Mouse (Mus musculus) hindbrain, embryonic 10.5 days (tissue): ENCODE measurements at regions not wholly inside any gene's neighbourhood (a gene's known extent, or its start where the extent isn't known, plus 50 kb on each side); places are given as distances from the start of the nearest gene placed in this dataset.

Experiments used
- DNase-seq: peaks from one replicate; pipeline ENCODE4 v3.0.0-alpha.2; 2017; ENCODE audit warnings: low spot score
- H3K27ac ChIP-seq: fragments of 300-500 bp; sonication (generic); 2 replicates; pipeline ENCODE4 v1.5.1; 2016; ENCODE audit warnings: mild to moderate bottlenecking, moderate library complexity
- H3K27me3 ChIP-seq: fragments of 300-500 bp; sonication (generic); 2 replicates; pipeline ENCODE4 v1.6.1; 2016; ENCODE audit warnings: mild to moderate bottlenecking; ENCODE audit not compliant: poor library complexity, insufficient read depth, severe bottlenecking
- H3K36me3 ChIP-seq: fragments of 300-500 bp; sonication (generic); 2 replicates; pipeline ENCODE4 v1.6.1; 2016; ENCODE audit warnings: mild to moderate bottlenecking, moderate library complexity
- H3K4me1 ChIP-seq: fragments of 300-500 bp; sonication (generic); replicated peaks from 2 replicates; pipeline ENCODE4 v1.6.1; 2016; ENCODE audit warnings: mild to moderate bottlenecking
- H3K4me3 ChIP-seq: fragments of 300-500 bp; sonication (generic); 2 replicates; pipeline ENCODE4 v1.5.1; 2016; ENCODE audit warnings: mild to moderate bottlenecking, moderate library complexity
- H3K9me3 ChIP-seq: fragments of 300-500 bp; sonication (generic); 2 replicates; pipeline ENCODE4 v1.6.1; 2016; ENCODE audit warnings: mild to moderate bottlenecking, moderate library complexity
- WGBS: fragments of 180-500 bp; shearing (Covaris S2); methylation state at CpG from one replicate; pipeline ENCODE4 v1.1.7; 2016; 5-methylcytosine and 5-hydroxymethylcytosine counted together

DNA sequence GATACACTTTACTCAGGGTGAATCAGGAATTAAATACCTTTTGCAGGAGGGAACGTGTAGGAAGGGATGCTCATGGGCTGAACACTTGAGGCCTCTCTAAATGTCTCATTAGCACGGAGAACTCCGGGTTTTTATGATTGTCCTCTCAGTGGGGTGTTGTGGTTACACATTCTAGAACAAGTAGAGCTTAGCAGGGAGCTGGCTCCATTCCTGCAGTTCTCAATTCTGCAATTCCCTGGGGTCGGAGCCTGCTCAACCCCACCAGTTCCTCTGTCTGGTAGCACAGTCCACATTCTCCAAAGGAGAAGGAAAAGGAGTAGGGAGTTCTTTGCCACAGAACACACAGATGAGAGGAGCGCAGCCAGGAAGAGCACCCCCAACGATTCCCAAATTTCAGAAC, 409.9 kb downstream of the Nedd1 start:
- Histone ChIP-seq H3K27ac (no peak overlapping the region), H3K9me3 (no peaks in the 10 kb centered on the region), H3K27me3 (no peaks in the 10 kb centered on the region), H3K36me3 (no peaks in the 10 kb centered on the region), H3K4me1 (peaks cover 12% of the 10 kb centered on the region), H3K4me3 (no peak overlapping the region)
- no peak for DNase-seq
- WGBS: 79% methylated on average over 6 of the region's 6 CpGs

- no peak overlapping the region for H3K4me3 ChIP-seq
- H3K4me1 ChIP-seq: no peaks in the 10 kb centered on the region
- H3K27ac ChIP-seq: no peak overlapping the region
- no peaks in the 10 kb centered on the region for H3K9me3 ChIP-seq
- H3K36me3 ChIP-seq: no peaks in the 10 kb centered on the region
- DNase-seq: no peak
- no peaks in the 10 kb centered on the region for H3K27me3 ChIP-seq
- 93% methylated on average over 3 of the region's 3 CpGs for WGBS
Measured at GRCm38 (mm10) chr10:92308643-92309042, 413.6 kb downstream of the Nedd1 start.

DNA sequence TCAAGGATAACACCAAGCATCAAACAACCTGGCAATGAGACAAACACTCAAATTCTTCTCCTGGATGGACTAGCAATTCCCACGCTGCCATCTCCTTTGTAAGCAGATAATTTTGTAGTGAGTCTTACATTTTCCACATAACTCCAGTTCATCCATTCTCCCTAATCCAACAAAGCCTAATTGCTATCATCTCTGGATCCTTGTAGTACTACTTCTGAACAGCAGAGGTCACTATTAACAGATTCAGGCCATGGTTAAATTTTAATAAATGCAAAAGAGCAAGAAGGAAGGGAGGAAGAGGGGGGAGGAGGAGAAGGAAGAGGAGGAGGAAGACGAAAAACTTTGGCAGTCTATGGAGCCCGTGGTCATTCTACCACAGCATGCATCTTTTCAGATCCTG, 414.4 kb downstream of the Nedd1 start:
- Histone ChIP-seq H3K9me3 (no peaks in the 10 kb centered on the region), H3K36me3 (no peaks in the 10 kb centered on the region), H3K4me3 (no peak overlapping the region), H3K27me3 (no peaks in the 10 kb centered on the region), H3K4me1 (no peaks in the 10 kb centered on the region), H3K27ac (no peak overlapping the region)
- DNase-seq: no peak
- 53% methylated on average over 3 of the region's 3 CpGs for WGBS

- 76% methylated on average over 13 of the region's 13 CpGs for WGBS
Measured at GRCm38 (mm10) chr10:92298693-92299092, 423.5 kb downstream of the Nedd1 start.

GRCm38 (mm10) chr10:92296837-92297236, 425.4 kb downstream of the Nedd1 start:
- Histone ChIP-seq H3K36me3 (no peaks in the 10 kb centered on the region), H3K27me3 (no peaks in the 10 kb centered on the region), H3K4me3 (no peak overlapping the region; the same call in 1 of the 2 replicates), H3K27ac (peak overlapping the region; percentile 81), H3K4me1 (peaks cover 25% of the 10 kb centered on the region), H3K9me3 (no peaks in the 10 kb centered on the region)
- 75% methylated on average over 4 of the region's 4 CpGs for whole genome bisulfite sequencing
- no peak for DNase-seq

More at GRCm38 (mm10) chr10:92298693-92299092, 423.5 kb downstream of the Nedd1 start:
- no peaks in the 10 kb centered on the region for H3K27me3 ChIP-seq
- H3K9me3 ChIP-seq: no peaks in the 10 kb centered on the region
- peaks cover 20% of the 10 kb centered on the region for H3K4me1 ChIP-seq
- no peaks in the 10 kb centered on the region for H3K36me3 ChIP-seq
- H3K27ac ChIP-seq: no peak overlapping the region
- H3K4me3 ChIP-seq: no peak overlapping the region
- DNase-seq: no peak

DNA sequence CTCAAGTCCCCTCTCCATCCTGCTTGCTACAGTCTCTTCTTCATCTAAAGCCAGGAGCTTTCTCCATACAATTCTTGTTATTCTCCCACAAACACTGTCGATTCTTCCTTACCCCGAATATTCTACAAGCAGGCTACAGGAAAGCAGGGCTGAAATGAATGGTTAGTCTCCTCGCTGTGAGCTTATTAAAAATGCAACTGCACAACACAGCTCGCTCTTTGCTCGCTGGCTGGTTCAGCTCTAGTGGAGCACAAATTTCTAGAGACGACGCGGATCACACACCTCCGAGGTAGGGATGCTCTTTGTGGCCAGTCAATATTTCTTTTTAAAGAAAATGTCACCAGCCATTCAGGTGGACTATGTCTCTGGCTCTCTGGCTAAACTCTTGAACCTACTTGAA, 425.9 kb downstream of the Nedd1 start:
- Histone ChIP-seq H3K36me3 (no peaks in the 10 kb centered on the region), H3K4me1 (peaks cover 25% of the 10 kb centered on the region), H3K4me3 (no peak overlapping the region; the same call in 1 of the 2 replicates), H3K27me3 (no peaks in the 10 kb centered on the region), H3K27ac (peak overlapping the region; percentile 81), H3K9me3 (no peaks in the 10 kb centered on the region)
- no peak for DNase-seq
- WGBS: 55% methylated on average over 9 of the region's 9 CpGs

- Histone ChIP-seq H3K27ac (no peak overlapping the region), H3K27me3 (no peaks in the 10 kb centered on the region), H3K9me3 (no peaks in the 10 kb centered on the region), H3K36me3 (no peaks in the 10 kb centered on the region), H3K4me1 (peaks cover 32% of the 10 kb centered on the region), H3K4me3 (no peak overlapping the region)
- no peak for DNase-seq
- WGBS: 64% methylated on average over 4 of the region's 4 CpGs
Measured at GRCm38 (mm10) chr10:92293261-92293660, 429.0 kb downstream of the Nedd1 start.

- Histone ChIP-seq H3K4me3 (no peak overlapping the region), H3K9me3 (no peaks in the 10 kb centered on the region), H3K27me3 (no peaks in the 10 kb centered on the region), H3K27ac (0 out of 2 replicates have a peak overlapping the region, but pooled peaks have one; percentile 46), H3K4me1 (peaks cover 12% of the 10 kb centered on the region; the same call in 1 of the 2 replicates), H3K36me3 (no peaks in the 10 kb centered on the region)
- 42% methylated on average over 5 of the region's 5 CpGs for WGBS
- no peak for DNase-seq
Measured at GRCm38 (mm10) chr10:92289230-92289629, 433.0 kb downstream of the Nedd1 start.

DNA sequence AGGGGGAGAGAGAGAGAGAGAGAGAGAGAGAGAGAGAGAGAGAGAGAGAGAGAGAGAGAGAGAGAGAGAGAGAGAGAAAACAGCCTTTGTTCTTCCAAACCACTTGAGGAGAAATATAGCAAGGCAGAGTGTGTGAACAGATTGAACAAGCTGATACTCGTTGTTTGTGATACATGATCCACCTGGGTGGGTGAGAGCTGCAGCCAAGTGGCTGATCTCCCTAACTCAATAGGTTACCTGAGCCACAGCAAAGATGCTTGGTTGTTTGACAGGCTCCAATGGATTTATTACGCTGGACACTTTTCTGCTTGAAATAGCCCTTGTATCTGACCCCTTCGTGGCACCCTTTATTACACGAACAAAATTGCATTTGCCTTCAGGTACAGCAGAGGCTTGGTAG, 438.0 kb downstream of the Nedd1 start:
- Histone ChIP-seq H3K27ac (no peak overlapping the region), H3K36me3 (no peaks in the 10 kb centered on the region), H3K27me3 (no peaks in the 10 kb centered on the region), H3K4me3 (no peak overlapping the region), H3K9me3 (no peaks in the 10 kb centered on the region), H3K4me1 (peaks cover 3% of the 10 kb centered on the region; the same call in 1 of the 2 replicates)
- no peak for DNase-seq
- WGBS: 82% methylated on average over 4 of the region's 4 CpGs

- 17% methylated on average over 2 of the region's 2 CpGs for WGBS
- DNase-seq: no peak
- H3K27me3 ChIP-seq: no peaks in the 10 kb centered on the region
Measured at GRCm38 (mm10) chr10:92277981-92278380, 444.2 kb downstream of the Nedd1 start.

DNA sequence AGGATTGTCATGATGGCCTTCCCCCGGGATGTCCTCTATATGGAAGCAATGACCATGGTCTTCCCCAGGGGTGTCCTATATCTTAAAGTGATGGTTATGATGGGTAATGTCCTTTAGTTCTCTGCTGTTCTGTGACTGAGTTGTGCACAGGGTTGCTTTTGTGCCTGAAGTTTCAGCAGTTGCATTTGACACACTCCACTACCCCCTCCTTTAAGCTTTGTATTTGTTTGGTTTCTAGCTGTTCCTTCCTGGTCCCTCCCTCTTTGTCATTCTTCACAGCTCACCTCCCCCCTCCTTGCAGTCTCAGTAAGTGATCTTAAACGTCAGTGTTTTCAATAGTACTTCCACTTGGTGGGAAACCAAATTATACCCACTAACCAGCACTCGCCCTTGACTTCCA, 464.4 kb downstream of the Nedd1 start:
- no peak for DNase-seq
- H3K36me3 ChIP-seq: no peaks in the 10 kb centered on the region
- H3K4me1 ChIP-seq: no peaks in the 10 kb centered on the region
- no peaks in the 10 kb centered on the region for H3K27me3 ChIP-seq
- no peak overlapping the region for H3K27ac ChIP-seq
- WGBS: 56% methylated on average over 3 of the region's 3 CpGs
- no peaks in the 10 kb centered on the region for H3K9me3 ChIP-seq
- H3K4me3 ChIP-seq: no peak overlapping the region

More at GRCm38 (mm10) chr10:92277981-92278380, 444.2 kb downstream of the Nedd1 start:
- Histone ChIP-seq H3K4me3 (no peak overlapping the region), H3K9me3 (no peaks in the 10 kb centered on the region), H3K4me1 (peaks cover 9% of the 10 kb centered on the region), H3K36me3 (no peaks in the 10 kb centered on the region), H3K27ac (no peak overlapping the region)

DNA sequence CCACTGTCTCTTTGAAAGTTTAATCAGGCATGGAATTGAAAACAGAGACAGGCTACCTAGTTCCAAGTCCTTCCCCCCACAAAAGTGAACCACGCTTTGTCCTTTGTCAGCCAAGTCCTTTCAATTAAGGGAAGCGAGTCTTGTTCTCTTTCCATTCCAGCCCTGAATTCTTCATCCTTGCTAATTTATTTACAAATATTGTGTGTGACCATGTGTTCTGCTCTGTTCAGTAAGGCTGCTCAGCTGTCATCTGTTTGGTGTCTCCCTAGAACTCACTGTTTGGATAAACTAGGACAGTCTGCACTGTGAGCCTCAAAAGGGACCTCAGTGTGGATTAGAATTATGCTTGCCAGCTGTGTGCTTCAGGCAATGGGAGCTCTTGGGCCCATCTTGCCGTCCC, 473.6 kb downstream of the Nedd1 start:
- WGBS: 32% methylated on average over 3 of the region's 3 CpGs
- Histone ChIP-seq H3K27ac (peak overlapping the region; percentile 72), H3K4me1 (peaks cover 27% of the 10 kb centered on the region), H3K36me3 (no peaks in the 10 kb centered on the region), H3K27me3 (no peaks in the 10 kb centered on the region), H3K4me3 (no peak overlapping the region), H3K9me3 (no peaks in the 10 kb centered on the region)
- DNase-seq: peak; percentile 4

GRCm38 (mm10) chr10:92247449-92247805, 474.8 kb downstream of the Nedd1 start:
- H3K9me3 ChIP-seq: no peaks in the 10 kb centered on the region
- WGBS: 40% methylated on average over 5 of the region's 5 CpGs
- peaks cover 38% of the 10 kb centered on the region for H3K4me1 ChIP-seq
- DNase-seq: no peak
- H3K27me3 ChIP-seq: no peaks in the 10 kb centered on the region
- H3K4me3 ChIP-seq: no peak overlapping the region
- H3K27ac ChIP-seq: peak overlapping the region; percentile 57
- no peaks in the 10 kb centered on the region for H3K36me3 ChIP-seq

DNA sequence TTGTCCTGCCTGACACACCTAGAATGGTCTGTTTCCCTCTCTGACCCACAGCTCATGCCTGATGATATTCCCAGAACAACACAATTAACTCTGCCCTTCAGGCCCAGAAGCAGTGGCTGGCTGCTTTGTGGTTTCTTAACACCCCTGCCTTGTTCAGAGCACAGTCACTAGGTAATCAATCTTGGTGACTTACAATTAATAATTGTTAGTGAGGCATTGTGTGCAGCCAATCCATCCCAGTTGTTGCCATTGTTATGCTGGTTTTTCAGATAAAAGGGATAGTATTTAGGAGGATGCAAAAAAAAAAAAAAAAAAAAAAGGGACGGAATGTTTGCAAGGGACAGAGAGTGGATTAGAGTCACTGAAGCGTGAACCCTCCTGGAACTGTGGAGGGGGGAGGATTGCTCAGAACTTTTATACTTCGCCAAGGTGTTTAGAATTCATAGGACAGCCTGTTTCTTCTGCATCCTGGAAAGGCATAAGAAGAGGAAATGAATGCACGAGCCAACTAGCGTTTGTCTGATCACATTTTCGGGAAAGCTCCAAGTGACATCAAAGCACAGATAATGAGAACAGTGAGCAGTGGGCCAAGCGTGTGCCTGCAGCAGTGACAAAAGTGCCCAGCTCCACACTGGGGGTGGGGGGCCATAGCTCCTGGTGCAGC, 475.3 kb downstream of the Nedd1 start:
- peak; percentile 35 for DNase-seq
- no peak overlapping the region for H3K4me3 ChIP-seq
- H3K27ac ChIP-seq: peak overlapping the region; percentile 57
- H3K36me3 ChIP-seq: no peaks in the 10 kb centered on the region
- H3K9me3 ChIP-seq: no peaks in the 10 kb centered on the region
- WGBS: 26% methylated on average over 7 of the region's 7 CpGs
- H3K27me3 ChIP-seq: no peaks in the 10 kb centered on the region
- peaks cover 38% of the 10 kb centered on the region for H3K4me1 ChIP-seq
